Mouse (Mus musculus): Measurements from ENCODE around the gene S1pr3.

The S1pr3 gene

DNA sequence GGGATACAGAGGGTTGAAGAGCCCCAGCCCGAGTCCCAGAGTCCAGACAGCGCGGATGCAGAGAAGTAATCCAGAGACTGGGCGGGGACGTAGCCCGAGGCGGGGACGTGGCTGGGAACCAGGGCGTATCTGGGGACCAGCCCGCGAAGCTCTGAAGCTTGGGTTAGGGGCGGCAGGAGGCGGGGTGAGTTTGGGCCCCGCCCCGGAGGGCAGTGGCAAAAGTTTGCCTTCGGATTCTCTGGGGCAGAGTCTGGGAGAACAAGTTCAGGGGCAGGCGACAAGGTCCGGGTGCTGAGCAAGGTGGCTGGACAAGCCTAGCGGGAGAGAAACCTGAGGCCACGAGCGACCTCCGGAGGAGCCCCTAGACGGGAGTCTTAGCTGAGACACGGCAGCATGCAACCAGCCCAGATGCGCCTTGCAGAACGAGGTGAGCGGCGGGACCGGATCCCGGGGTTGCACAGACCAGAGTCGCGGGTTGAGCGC lies at the start of gene S1pr3:
TSS of gene S1pr3 (plus strand) at position 121 of the 483 bp plus-strand sequence.
- DNase-seq (ENCODE audit: low spot score in 2 of 2) = peak; percentile 82 to 84

DNA sequence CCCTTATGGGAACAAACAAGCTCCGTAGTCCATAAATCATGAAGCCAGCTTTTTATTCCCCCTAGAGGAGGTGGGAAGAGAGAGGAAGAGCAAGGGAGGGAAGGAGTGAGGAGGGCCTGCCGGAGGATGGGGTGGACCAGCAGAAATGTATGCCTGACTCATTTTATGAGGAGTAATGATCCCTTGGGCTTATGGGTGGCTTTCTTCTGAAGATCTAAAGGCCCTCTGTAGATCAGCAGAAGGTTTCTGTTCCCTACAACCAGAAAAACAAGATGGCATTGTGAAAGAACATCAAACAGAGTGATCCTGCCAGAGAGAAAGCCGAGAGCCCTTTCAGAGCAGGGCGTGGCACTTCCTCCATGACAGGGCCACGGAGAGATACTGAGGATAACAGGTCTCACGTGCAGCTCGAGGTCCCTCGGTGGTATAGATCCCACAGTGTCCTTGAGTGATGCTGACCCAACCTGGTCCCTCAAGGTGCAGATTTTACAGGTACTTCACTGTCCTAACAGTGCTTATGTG lies 47.9 kb upstream of the S1pr3 start:
- DNase-seq (ENCODE audit: low spot score in 2 of 2) = no peak

DNA sequence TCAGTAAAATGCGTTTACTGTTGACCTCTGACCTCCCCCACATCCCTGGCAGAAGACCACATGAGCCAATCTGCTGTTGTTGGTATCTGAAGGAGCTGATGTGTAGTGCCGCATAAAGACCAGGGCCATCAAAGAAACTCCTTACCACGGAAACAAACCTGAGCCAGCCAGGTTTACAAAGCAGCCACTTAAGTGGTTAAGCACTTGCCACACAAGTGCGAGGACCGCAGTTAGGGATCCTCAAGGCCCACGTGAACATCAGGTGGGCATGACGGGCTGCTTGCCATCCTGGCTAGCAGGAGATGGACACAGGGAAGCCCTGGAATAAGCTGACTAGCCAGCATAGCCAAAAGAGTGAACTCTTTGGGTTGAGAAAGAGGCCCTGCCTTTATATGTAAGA lies 45.0 kb upstream of the S1pr3 start:
- no peak for DNase-seq (ENCODE audit: low spot score in 2 of 2)

DNA sequence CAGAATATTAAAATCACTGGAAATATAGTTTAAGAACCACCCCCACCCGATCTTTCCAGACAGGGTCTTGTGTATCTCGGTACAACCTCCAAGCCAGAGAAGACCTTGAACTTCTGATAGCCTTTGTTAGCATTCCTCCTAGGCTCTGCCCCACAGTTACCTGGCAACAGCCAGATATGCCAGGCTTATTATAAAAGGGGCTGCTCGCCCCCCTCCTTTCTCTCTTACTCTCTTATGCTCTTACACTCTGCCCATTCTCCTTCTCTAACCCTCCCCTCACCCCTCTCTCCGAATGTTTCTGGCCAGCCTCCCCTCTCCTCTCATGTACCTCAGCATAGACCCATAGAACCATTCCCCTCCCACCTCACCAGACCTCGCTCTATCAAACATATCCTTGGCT lies 44.5 kb upstream of the S1pr3 start:
- no peak for DNase-seq (ENCODE audit: low spot score in 2 of 2)

DNA sequence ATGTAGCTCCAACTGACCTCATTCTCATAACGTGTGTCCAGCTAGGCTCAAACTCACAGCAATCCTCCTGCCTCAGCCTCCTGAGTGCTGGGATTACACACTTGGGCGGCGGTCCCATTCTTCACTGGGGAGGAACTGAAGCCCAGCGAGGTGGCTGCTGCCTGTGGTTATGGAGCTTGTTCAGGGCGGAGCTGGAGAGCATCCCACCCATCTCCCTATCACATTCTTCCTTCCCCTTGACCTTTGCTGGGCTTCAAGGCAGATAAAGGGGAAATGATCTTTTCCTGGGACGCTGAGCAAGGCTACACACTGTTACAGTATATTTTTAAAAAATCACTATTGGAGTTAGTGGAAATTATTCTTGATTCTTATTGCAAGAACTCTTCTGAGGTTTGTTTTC lies 43.2 kb upstream of the S1pr3 start:
- DNase-seq (ENCODE audit: low spot score in 2 of 2) = no peak

DNA sequence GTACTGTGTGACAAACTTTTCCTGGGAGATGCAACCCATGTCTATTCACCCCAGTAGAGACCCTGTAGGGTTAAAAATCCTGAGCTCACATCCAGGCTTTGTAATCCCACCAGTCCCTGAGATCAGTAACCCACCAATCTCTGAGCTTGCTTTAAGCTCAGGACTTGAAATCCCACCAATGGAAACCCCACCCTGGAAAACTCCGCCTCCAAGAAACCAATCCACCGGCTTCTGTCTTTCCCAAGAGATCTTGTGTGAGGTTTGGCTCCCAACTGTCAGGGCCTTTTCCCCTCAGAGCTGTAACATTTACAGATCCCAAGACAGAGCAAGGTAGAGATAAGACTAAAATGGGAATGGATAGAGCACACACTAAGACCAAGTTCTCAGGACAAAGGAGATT lies 40.1 kb upstream of the S1pr3 start:
- no peak for DNase-seq (ENCODE audit: low spot score in 2 of 2)

- no peak for DNase-seq (ENCODE audit: low spot score in 2 of 2)
These were observed 39.1 kb upstream of the S1pr3 start for GRCm38 (mm10) chr13:51369354-51369753.

- no peak for DNase-seq (ENCODE audit: low spot score in 2 of 2)
These were observed 35.4 kb upstream of the S1pr3 start for GRCm38 (mm10) chr13:51373086-51373485.

GRCm38 (mm10) chr13:51374026-51374807 lies 34.2 kb upstream of the S1pr3 start:
- peak; percentile 65 to 66 for DNase-seq (ENCODE audit: low spot score in 2 of 2)

DNA sequence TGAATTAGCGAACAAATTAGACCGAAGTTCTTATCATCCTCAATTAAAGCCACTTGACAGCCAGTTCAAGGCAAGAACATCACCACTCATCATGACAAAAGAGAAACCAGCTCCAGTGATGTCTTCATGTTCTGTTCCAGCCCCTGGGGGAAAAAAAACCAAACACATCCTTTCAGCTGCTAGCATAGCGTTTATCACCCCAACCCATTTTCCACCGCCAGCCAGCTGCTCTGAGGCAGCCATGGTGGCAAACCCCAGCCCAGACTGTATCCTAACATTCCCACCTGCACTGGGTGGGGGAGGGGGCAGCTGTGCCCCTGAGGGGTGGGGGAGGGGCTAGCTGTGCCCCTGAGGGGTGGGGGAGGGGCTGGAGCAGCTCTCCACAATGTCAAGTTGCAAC lies 30.3 kb upstream of the S1pr3 start:
- no peak for DNase-seq (ENCODE audit: low spot score in 2 of 2)

- no peak for DNase-seq (ENCODE audit: low spot score in 2 of 2)
These were observed 28.8 kb upstream of the S1pr3 start for GRCm38 (mm10) chr13:51379596-51379995.

DNA sequence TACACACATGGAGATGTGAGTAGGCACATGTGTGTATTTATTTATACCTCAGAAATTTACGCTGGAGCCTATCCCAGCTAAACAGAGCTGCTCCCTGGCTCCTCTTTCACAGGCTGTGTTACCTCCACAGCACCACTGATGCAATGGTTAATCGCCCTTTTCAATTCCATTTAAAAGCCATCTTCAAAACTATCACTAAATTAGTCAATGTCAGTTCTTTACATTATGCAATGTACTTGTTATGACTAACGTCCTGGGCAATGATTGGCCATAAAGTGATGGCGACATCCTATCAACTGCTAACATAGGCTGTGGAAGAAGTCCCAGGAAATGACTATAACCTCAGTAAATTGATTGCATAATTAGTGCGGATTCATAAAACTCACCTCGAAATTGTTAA lies 26.9 kb upstream of the S1pr3 start:
- no peak for DNase-seq (ENCODE audit: low spot score in 2 of 2)

DNA sequence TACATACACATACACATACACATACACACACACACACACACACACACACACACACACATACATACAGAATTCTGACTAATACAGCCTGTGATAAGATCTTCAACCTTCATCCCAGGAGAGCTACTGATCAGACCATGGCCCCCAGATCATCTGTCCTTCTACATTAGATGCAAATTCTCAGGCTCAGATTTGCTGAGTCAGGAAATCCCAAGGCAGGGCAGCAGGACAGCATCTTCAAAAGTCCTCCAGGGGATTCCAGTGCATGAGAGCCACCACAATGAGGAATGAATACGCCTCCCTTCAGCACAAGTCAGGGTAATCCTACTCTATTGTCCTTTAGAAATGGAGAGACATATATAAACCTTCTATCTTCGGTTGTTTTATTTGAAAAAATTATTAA lies 23.5 kb upstream of the S1pr3 start:
- no peak for DNase-seq (ENCODE audit: low spot score in 2 of 2)

GRCm38 (mm10) chr13:51387908-51388307 lies 20.5 kb upstream of the S1pr3 start:
- no peak for DNase-seq (ENCODE audit: low spot score in 2 of 2)

- DNase-seq (ENCODE audit: low spot score in 2 of 2) = no peak
These were observed 18.0 kb upstream of the S1pr3 start for GRCm38 (mm10) chr13:51390398-51390797.

GRCm38 (mm10) chr13:51391359-51391916 lies 17.0 kb upstream of the S1pr3 start:
- DNase-seq (ENCODE audit: low spot score in 2 of 2) = no peak

DNA sequence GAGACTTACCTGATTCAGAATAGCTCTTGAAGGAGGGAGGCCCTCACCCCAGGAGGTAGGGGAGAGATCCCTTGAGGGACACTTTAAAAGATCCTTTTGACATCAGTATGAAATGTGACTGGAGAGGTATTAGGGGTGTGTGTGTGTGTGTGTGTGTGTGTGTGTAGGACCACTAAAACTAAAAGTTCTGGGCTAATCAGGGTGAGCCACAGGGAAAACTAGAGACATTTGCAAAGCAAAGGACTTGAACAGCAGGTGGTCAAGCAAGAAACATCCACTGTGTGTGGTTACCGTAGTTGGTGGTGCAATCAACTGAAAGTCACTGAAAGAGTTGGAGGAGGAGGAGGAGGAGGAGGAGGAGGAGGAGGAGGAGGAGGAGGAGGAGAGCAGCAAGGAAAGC lies 16.2 kb upstream of the S1pr3 start:
- DNase-seq (ENCODE audit: low spot score in 2 of 2) = no peak

DNA sequence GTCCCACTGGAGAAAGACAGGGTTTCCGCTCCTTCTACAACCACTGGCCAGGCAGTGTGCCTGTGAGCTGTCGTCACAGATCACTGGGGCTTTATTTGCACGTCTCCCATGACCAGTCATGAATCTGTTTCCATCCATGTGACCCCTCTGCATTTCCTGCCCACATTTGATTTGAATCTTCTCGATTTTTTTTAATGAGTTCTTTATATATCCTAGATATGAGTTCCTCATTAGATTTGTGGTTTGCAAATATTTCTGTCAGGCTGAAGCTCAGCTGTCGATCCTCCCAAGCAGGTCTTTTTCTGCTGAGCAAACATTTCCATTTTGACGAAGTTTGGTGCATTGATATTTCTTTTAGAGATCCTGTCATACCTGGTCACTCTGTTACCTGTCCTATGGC lies 10.6 kb upstream of the S1pr3 start:
- no peak for DNase-seq (ENCODE audit: low spot score in 2 of 2)

- no peak for DNase-seq (ENCODE audit: low spot score in 2 of 2)
These were observed 8.9 kb upstream of the S1pr3 start for GRCm38 (mm10) chr13:51399562-51399961.

- DNase-seq (ENCODE audit: low spot score in 2 of 2) = no peak
These were observed 8.2 kb upstream of the S1pr3 start for GRCm38 (mm10) chr13:51400186-51400719.

DNA sequence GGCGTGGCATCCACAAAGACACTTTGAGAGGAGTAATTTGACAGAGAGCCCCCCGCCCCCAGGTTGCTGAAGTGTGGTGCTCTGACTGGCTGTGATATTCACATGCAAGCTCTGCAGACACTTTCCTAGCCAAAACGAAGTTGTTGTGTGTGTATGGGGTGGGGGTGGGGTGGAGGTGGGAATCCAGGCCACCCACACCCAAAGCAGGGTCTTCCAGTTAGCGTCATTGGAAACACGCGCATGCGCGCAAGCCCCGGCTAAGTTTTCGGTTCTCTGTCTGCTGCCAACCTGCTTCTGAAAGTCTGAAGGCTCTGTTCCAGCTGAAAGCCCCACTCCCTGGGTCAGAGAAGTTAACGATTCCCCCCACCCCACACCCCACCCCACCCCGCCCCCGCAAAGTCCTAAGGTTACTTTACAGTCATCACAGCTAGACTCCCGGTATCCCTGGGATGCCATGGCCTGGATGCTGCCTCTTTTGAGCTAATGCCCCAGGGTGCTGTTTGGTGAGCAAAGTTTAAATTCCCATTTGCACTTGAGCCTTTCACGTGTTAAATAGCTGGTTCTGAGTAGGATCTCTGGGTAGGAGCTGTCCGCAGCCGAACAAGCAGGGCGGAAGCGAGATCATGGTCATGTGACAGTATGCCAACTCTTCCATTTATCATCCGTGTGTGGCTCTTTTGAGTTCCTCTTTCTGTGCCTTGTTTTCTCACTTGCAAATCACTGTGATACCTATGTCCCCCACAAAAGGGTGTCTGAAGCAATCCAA lies 7.5 kb upstream of the S1pr3 start:
- no peak for DNase-seq (ENCODE audit: low spot score in 2 of 2)

- no peak for DNase-seq (ENCODE audit: low spot score in 2 of 2)
These were observed 3.9 kb upstream of the S1pr3 start for GRCm38 (mm10) chr13:51404566-51404965.
